Mouse (Mus musculus): Measurements from ENCODE around the gene Dnajc10.

The Dnajc10 gene

DNA sequence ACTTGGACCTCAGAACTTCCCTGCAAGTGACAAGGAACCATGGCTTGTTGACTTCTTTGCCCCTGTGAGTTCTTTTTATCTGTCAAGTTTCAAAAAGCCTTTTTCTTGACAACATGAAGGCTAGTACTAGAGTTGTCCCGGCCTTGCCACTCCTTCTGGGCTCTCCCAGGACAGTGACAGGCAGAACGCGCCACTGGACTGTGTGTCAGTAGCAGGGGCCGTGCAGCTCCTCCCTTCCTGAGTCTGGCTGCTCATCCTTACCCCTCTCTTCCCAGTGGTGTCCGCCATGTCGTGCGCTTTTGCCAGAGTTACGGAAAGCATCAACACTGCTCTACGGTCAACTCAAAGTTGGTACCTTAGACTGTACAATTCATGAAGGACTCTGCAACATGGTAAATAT lies 25.3 kb downstream of the Dnajc10 start:
- no peak for DNase-seq (ENCODE audit: low spot score)

- no peak for DNase-seq (ENCODE audit: low spot score)
These were observed 39.3 kb downstream of the Dnajc10 start for GRCm38 (mm10) chr2:80354531-80354930.

DNA sequence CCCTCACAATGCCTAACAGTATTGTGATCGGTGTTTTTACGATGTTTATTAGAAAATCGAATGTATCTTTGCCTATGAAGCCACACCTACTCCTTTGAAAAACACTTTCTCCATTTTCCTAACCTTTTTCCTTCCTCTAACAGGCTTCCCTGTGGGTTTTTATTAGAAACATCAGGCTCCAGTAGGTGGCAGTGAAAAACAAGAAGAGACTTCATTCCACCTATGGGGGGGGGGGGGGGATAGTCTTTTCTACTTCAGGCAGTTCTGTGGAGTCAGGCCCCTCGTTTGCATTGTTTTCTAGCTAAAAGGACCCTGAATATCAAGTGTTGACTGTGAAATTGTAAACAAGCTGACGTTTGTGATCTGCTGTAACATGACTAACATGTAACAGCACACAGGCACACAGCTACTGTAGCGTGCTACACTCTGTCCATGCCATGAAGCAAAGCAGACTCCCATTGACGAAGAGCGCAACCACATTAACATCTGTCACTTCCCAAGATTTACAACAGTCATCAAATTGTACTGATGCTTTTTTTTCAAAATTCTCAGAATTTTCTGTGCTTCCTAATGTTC lies 41.5 kb downstream of the Dnajc10 start:
- peak; percentile 12 for DNase-seq (ENCODE audit: low spot score)

GRCm38 (mm10) chr2:80371458-80371857 lies 56.2 kb downstream of the Dnajc10 start:
- no peak for DNase-seq (ENCODE audit: low spot score)

GRCm38 (mm10) chr2:80374892-80375291 lies 59.6 kb downstream of the Dnajc10 start:
- no peak for DNase-seq (ENCODE audit: low spot score)

- no peak for DNase-seq (ENCODE audit: low spot score)
These were observed 64.6 kb downstream of the Dnajc10 start for GRCm38 (mm10) chr2:80379848-80380247.

DNA sequence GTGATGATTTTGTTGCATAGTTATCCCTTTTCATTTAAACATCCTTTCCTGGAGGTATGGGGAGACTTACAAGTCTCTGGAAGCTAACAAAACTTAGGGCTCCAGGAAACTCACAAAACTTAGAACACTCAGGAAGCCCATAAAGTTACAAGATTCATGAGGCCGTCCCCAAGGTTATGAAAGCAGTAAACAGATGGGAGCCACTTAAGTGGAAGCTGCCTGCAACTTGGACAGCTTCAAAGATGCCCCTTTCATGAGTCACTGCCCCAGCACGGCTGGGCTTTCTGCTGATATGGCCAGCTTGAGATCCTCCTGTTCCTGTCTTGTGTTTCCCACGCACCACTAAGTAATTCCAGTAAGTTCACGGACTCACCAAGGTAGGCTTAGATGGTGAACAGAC lies 69.2 kb downstream of the Dnajc10 start:
- DNase-seq (ENCODE audit: low spot score): no peak

- DNase-seq (ENCODE audit: low spot score): no peak
These were observed 71.0 kb downstream of the Dnajc10 start for GRCm38 (mm10) chr2:80386255-80386654.

DNA sequence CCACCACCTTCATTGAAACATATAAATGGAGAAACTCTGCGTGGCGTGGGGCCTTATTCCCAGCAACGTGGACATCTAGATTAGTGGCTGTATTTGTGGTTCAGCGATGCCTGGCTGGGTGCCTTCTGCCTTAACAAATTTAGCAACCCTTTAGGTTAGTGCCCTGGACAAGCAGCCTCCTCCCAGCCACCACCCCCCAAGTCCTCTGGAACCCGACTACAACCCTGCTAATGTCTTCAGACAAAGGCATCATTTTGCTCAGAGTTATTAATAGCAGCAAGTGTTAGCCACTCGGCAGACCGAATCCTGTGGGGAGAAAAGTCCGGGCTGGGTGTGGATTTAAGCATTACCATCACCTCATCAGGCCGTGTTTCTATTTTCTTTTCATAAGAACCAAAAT lies 72.4 kb downstream of the Dnajc10 start:
- no peak for DNase-seq (ENCODE audit: low spot score)

DNA sequence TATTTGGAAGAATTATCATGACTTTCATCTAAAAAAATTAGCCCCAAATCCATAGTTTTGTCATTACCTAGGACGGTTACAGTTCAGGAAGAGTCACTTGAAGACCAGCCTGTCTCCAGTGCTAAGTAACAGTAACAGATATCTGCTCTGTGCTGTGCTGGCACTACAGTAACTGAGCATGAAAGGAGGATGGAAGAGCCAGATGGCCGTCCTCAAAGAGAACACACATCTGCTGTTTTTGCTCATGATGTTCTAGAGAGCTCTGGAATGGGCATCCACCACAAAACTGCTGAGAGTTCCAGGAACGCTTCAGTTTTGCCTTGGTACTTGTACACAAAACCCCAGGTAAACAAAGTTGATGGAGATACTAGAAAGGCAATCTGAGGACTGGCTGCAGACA lies 73.1 kb downstream of the Dnajc10 start:
- peak; percentile 75 for DNase-seq (ENCODE audit: low spot score)

DNA sequence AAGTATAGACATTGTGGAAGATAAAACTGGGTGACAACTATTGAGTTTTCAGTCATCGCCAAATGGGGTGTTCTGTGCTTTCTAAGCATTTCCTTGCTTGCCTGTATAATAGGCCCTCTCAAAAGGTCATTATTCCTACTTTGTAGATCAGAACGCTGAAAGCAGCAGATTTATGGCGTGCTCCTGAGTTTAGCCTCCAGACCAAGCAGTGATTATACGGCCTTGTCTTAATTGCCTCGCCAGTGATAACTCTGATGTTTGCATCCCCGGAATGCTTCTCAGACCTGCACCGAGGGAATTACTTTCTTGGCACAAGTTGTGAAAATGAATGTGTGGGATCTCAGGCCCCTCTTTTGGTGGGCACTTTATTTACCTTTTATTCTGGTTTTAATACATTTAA lies 80.8 kb downstream of the Dnajc10 start:
- DNase-seq (ENCODE audit: low spot score): no peak

- DNase-seq (ENCODE audit: low spot score): no peak
These were observed 81.6 kb downstream of the Dnajc10 start for GRCm38 (mm10) chr2:80396864-80397263.

DNA sequence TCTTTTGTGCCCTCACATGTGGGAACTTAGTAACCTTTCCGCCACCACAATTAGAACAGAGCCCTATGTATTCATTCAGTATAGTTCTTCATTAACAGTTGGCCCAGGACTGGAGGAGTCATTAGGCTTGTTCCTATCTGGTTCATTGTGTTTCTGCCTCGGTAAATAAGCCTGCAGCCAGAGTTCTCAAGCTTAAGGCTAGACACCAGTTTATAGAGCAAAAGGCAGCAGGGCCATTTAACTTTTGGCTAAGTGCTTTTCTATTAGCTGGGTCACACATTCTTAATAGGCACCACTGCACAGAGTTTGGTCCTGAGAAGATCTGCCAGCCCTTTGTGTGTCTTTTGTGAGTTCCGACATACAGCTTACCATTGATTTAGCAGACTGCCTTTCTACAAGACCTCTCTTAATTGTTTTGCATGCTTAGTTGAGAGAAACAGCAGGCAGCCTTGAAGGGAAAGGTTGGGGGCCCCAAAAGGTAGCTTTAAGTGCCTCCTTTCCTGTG lies 83.4 kb downstream of the Dnajc10 start:
- DNase-seq (ENCODE audit: low spot score): no peak
